Mouse (Mus musculus) thymus, adult 2 months (tissue): ENCODE data around the gene Hoxb3. TPM values are rescaled to one million over a fixed set of nuclear protein-coding genes. Genes with fewer than 3 reads are reported as not detected.

Source experiments
- DNase-seq: peaks from one replicate; pipeline ENCODE4 v3.0.0; 2021
- H3K27ac ChIP-seq: fragments of 200-500 bp; 2 replicates; pipeline ENCODE4 v1.5.1; 2012; ENCODE audit warnings: low read length, control low read depth; ENCODE audit not compliant: control insufficient read depth, insufficient read depth
- H3K27me3 ChIP-seq: fragments of 200-500 bp; 2 replicates; pipeline ENCODE4 v1.6.1; 2012; ENCODE audit warnings: mild to moderate bottlenecking, low read length, moderate library complexity, mixed read lengths; ENCODE audit not compliant: control insufficient read depth, insufficient read depth
- H3K36me3 ChIP-seq: fragments of 200-500 bp; 2 replicates; pipeline ENCODE4 v1.6.1; 2012; ENCODE audit warnings: mild to moderate bottlenecking, low read length, moderate library complexity; ENCODE audit not compliant: control insufficient read depth, insufficient read depth
- H3K4me1 ChIP-seq: fragments of 200-500 bp; replicated peaks from 2 replicates; pipeline ENCODE4 v1.6.1; 2012; ENCODE audit warnings: low read length; ENCODE audit not compliant: control insufficient read depth, insufficient read depth
- H3K4me3 ChIP-seq: fragments of 200-500 bp; 2 replicates; pipeline ENCODE4 v1.5.1; 2012; ENCODE audit warnings: mild to moderate bottlenecking, low read length, control low read depth, moderate library complexity; ENCODE audit not compliant: control insufficient read depth, insufficient read depth
- CTCF ChIP-seq: fragments of 200-500 bp; IDR thresholded peaks from 2 replicates; pipeline ENCODE4 v1.5.1; 2012; ENCODE audit warnings: mild to moderate bottlenecking, control low read depth, low read length, moderate library complexity, borderline replicate concordance; ENCODE audit not compliant: control insufficient read depth, poor library complexity, insufficient read depth; ENCODE audit errors: extremely low read depth
- POLR2A ChIP-seq: fragments of 200-500 bp; IDR thresholded peaks from 2 replicates; pipeline ENCODE4 v1.6.1; 2012; ENCODE audit warnings: mild to moderate bottlenecking, low read length, control low read depth, moderate library complexity; ENCODE audit not compliant: control insufficient read depth, poor library complexity, insufficient read depth; ENCODE audit errors: extremely low read depth
- WGBS: fragments of 180-500 bp; shearing (Covaris S2); methylation state at CpG from one replicate; pipeline ENCODE4 v1.1.7; 2018; 5-methylcytosine and 5-hydroxymethylcytosine counted together
- polyA plus RNA-seq: library from polyadenylated mRNA; depleted of rRNA; stranded (reverse); fragments of >200 nt; gene quantifications from 2 replicates; pipeline ENCODE4 v1.2.3, GENCODE M21; 2012

The Hoxb3 gene
- polyA plus RNA-seq, 1 experiment, result 1.1 TPM

DNA sequence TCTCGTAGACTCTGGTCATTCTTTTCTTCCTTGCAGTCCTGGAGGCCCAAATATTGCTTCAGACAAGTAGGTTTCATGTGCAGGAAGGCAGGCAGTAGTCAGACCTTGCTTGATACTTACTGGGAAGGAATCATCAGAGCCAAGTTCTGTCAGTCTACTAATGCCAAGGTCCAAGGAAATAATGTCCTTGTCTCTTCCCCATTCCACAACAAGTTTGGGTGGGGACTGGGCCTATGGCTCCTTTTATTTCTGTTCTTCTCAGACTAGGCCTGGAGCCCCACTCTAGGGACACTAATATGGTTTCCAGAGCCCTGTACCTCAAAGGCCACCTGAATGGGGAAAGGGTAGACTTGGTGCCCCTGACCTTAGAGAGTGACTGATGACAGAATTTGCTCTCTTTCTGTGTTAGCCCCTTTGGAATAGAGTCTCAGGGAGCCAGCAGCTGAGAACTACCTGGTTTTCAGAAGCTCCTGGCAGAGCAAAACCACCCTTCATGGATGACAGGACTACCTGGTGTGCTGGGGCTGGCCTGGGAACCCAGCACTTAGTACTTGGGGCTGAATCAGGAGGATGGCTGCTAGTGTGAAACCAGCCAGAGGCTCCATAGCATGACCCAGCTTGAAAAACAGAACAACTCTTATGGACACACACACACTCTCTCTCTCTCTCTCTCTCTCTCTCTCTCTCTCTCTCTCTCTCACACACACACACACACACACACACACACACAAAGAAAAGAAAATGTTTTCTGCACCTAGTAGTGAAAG lies 34.5 kb upstream of the Hoxb3 start:
- peaks cover 5% of the 10 kb centered on the region for H3K4me1 ChIP-seq
- H3K36me3 ChIP-seq, result no peaks in the 10 kb centered on the region
- peaks cover 58% of the 10 kb centered on the region for H3K27me3 ChIP-seq
- DNase-seq, result no peak
- TF ChIP-seq CTCF, result no peak
- TF ChIP-seq POLR2A, result no peak
- WGBS, result 52% methylated on average over 1 of the region's 1 CpGs
- no peak overlapping the region for H3K27ac ChIP-seq
- no peak overlapping the region for H3K4me3 ChIP-seq

DNA sequence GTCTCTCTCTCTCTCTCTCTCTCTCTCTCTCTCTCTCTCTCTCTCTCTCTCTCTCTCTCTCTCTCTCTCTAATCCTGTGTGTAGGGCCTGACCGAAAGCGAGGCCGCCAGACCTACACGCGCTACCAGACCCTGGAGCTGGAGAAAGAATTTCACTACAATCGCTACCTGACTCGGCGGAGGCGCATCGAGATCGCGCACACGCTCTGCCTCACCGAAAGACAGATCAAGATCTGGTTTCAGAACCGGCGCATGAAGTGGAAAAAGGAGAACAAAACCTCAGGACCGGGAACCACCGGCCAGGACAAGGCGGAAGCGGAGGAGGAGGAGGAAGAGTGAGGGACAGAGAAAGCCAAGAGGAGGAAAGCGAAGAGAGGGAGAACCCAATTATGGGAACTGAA lies 33.8 kb upstream of the Hoxb3 start:
- no peaks in the 10 kb centered on the region for H3K36me3 ChIP-seq
- no peak overlapping the region for H3K4me3 ChIP-seq
- H3K27ac ChIP-seq, result no peak overlapping the region
- H3K4me1 ChIP-seq, result peaks cover 5% of the 10 kb centered on the region
- TF ChIP-seq CTCF (no peak), POLR2A (no peak)
- 53% methylated on average over 21 of the region's 21 CpGs for WGBS
- H3K27me3 ChIP-seq, result peaks cover 54% of the 10 kb centered on the region
- DNase-seq, result no peak

DNA sequence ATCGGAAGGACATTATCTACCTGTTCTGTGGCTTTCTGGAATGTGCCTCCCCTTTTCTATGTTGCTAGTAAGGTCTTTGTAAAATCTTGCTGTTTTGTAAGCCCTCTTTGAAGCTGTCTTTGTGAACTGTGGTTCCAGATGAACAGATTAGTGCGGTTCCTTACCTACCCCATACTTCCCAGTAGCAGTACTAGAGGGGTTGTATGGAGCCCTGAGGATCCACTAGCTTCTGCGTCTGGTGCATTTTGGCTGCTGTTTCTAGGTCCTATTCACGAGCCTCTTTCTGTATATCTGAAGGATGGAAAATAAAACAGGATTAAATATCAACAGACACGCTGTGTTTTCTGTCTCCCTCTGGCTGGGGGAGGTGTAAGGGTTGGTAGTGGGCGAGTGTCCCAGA lies 33.3 kb upstream of the Hoxb3 start:
- no peaks in the 10 kb centered on the region for H3K36me3 ChIP-seq

DNA sequence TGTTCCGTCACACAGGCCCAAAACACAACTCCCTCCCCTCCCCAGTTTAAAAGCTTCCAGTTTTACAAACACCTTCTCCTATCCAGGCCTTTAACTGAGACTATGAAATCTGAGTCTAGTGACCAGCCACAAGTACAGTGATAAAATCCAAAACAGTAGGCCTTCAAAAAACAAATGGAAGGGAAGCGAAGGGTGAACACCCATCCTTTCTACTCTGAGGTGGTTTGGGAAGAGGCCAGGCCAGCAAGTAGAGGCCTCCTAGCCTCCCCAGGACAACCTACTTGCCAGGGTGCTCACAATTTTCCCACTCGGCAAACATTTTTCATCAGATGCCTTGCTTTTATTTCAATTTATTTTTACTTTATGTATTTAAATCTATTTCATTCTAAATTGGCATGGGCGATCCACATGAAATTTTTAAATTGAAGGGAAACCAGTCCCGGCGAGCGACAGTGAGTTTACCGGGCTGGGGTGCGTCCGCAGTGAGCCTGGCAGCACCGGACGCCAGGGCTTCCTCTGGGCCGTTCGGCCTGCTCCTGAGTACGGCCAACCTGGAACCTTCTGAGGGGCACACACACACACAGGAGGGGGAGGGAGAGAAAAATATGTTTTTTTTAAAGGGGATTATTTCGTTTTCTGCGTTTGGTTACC lies 32.3 kb upstream of the Hoxb3 start:
- Histone ChIP-seq H3K36me3 (no peaks in the 10 kb centered on the region), H3K4me3 (no peak overlapping the region), H3K4me1 (peaks cover 5% of the 10 kb centered on the region), H3K27me3 (peaks cover 51% of the 10 kb centered on the region), H3K27ac (no peak overlapping the region)
- TF ChIP-seq POLR2A, result no peak
- no peak for DNase-seq
- WGBS, result 81% methylated on average over 17 of the region's 17 CpGs

More for the DNA sequence above, 33.3 kb upstream of the Hoxb3 start:
- peaks cover 5% of the 10 kb centered on the region; the same call in 1 of the 2 replicates for H3K4me1 ChIP-seq
- no peak for TF ChIP-seq POLR2A
- TF ChIP-seq CTCF, result no peak
- no peak overlapping the region for H3K27ac ChIP-seq
- no peak for DNase-seq
- 69% methylated on average over 6 of the region's 6 CpGs for whole genome bisulfite sequencing
- H3K4me3 ChIP-seq, result no peak overlapping the region
- peaks cover 51% of the 10 kb centered on the region for H3K27me3 ChIP-seq

DNA sequence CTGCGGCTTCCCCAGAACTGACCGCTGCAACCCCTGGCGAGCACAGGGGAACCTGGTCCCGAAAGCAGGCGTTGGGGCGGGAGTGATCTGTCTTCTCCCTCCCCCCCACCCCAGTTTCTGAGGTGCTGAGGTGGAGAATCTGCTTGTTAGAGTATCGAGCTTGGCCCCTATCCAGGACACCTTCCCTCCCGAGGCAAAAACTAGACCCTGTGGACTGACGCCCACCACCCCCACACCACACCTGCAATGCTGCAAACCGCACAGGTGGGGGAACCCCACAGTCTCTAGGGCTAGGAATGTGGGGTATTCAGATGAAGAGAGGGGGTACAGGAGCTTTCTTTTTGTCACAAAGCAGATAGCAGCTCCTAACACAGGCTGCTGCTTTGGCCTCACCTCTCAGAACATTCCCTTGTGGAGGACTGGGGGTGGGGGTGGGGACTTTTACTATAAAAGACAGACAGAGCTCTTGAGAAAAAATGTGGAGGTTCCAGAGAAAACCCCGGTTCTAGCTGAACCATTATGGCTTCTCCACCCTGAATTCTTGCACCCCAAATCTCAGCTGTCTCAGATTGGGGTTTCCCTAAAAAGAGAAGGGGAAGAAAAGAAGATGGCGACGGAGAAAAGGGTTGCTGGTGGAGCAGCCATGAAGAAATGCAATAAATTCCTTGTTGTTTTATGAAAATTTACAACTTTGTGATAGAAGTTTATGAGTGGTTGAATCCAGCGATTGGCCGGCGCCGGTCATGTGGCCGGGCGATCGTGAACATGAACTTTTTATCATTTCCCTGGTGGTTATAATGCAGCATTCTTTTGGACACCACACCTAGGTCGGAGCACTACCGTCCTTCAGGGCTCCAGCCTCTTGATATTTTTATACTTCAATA lies 31.2 kb upstream of the Hoxb3 start, which contains the start of gene Hoxb6:
Gene Hoxb6, plus strand, starts transcription at position 796 of the 884 bp plus-strand sequence.
- DNase-seq, result no peak
- H3K4me3 ChIP-seq, result no peak within 1 kb of the TSS
- no peaks in the 10 kb centered on the region for H3K36me3 ChIP-seq
- TF ChIP-seq CTCF (no peak), POLR2A (no peak)
- no peak within 1 kb of the TSS for H3K27ac ChIP-seq
- peaks cover under 1% of the 10 kb centered on the region for H3K4me1 ChIP-seq
- WGBS, result 25% methylated on average over 22 of the region's 22 CpGs
- H3K27me3 ChIP-seq, result peaks cover 50% of the 10 kb centered on the region
